Mouse (Mus musculus) heart, adult 8-10 months (tissue): ENCODE results near the gene Bcl11b. TPM values are rescaled to one million over a fixed set of nuclear protein-coding genes. Genes with fewer than 3 reads are reported as not detected.

Experiments used
- DNase-seq: peaks from one replicate; pipeline ENCODE4 v3.0.0; 2022; ENCODE audit warnings: low spot score
- total RNA-seq, 4 experiments: library from RNA; stranded (reverse); gene quantifications; 2 replicates each; pipeline ENCODE4 v1.2.4; 2022

Gene Bcl11b
- total RNA-seq, 4 experiments from 2014 or later, result 0.75 to 1.8 (median 0.99) TPM

GRCm38 (mm10) chr12:107971081-107971780 is 32.2 kb downstream of the Bcl11b start:
- DNase-seq, result no peak

- DNase-seq, result no peak
Observed at GRCm38 (mm10) chr12:107970637-107971036, 32.8 kb downstream of the Bcl11b start.

DNA sequence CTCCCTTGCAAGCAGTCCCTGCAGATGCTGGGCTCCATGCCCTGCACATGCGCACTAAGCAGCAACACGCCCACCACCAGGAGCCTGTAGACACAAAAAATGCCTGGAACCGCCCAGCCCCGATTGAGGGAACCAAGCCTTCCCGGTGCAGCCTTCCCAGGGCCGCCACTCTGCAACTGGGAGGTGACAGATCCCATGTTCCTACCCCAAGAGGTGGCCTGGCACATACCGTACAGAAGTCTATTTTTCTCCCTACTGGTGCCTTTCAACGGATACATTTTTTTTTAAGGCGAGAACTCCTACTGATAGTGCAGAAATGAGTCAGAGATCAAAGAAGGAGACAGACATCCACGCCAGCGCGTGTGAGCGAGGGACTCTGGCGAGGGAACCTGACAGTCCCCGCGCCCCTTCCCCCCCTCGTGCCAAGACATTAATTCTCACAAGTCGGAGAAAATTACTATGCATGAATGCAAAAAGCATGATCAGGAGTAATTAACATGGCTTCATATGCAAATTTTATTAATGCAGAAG is 33.5 kb downstream of the Bcl11b start:
- DNase-seq, result no peak

- no peak for DNase-seq
Observed at GRCm38 (mm10) chr12:107969126-107969525, 34.3 kb downstream of the Bcl11b start.

DNA sequence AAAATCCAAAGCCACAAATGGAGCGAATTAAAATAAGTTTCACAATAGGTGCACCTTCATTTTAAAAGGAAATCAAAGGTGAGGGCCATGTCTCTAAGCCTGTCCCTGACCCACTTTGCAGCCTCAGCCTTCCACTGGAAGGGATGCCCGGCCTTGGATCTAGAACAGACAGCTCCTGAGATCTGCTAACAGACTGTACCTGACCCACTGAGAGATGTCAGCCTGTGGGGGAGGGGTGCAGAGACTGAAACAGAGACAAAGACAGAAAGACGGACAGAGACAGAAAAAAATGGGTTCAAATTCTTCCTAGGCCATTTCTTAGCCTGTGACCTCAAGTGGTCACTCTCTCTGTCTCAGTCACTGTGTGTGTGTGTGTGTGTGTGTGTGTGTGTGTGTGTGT is 35.1 kb downstream of the Bcl11b start:
- DNase-seq, result no peak

DNA sequence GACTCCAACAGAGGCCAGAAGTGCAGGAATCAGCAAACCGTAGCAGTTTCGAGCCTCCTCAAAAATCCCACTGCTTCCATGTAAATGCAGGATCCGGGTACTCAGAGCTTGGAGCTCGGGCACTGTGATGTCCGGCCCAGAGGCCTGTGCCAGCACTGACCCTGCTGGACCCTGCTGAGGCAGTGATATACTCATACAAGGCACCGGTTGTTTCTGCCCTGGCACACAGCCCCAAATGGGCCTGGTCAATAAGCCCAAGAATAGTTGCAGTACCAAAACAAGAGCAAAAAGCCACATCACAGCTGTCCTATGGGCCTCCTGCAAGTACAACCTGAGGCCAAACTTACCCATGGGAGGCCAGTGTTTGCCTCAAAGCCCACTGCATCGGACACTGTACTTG is 36.4 kb downstream of the Bcl11b start:
- no peak for DNase-seq

- no peak for DNase-seq
Observed at GRCm38 (mm10) chr12:107965103-107965502, 38.3 kb downstream of the Bcl11b start.

DNA sequence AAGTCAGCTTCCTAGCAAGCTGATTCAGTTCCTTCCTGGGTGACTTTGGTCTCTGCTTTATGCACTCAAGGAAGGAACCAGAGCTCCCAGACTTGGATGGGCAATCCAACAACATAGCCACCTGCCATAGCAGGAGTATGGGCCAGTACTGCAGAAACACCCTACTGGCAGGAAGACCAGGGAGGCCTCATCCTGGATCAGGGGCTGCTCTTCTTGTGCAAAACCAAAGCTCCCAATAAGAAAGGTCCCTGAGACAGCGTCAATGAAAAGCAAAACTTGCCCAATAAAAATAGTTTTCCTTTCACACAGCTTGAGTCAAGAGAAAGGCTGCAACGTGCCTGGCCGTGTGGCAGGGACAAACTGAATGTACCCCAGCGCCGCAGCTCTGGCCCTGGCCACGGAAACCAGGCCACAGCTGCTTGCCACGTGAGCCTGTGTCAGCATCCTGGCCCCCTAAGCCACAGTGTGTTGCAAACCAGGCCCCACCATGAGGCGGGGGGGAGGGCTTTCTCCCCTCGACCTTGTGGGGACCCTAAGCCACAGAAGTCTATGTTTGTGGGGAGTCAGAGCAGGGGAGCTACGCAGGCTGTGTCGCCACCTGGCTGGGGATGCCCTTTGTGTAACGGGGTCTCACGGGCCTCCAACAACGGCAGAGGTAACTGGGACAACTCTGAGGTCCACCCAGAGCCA is 38.9 kb downstream of the Bcl11b start:
- DNase-seq, result no peak

DNA sequence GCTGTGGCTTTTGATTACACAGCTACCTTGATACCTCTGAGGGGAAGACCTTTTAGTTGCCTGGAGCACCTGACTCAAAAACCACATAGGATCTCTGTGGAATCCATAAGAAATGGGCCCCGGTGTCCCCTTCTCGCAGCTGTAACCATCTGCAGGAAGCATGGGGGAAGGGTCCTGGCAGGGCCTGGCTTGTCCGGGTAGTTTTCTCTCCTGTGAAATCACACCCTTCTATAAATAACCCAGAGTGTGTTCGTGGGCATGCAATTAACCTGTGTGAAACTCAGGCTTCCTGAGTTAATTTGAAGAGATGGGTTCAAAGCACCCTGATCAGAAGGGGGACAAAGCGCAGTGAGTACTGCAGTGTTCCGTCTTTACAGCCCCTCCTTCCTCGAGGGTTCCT is 40.5 kb downstream of the Bcl11b start:
- DNase-seq, result no peak

DNA sequence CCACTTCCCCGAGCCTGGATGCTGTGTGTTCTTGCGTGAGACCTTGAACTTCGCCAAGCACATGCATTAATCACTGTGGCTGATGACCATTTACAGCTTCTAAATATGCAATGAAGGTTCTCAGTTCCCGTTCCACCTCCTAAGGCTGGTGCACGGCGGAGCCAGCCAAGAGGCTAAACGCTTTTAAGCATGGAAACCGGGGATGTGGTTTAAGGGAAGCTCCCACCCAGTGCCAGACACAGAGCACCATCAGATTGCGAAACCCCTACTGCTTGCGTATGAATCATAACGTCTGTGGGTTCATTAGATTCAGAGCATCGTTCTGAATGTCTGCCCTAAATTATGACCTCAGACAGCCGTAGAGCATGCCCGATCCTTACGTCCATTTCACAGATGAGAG is 41.6 kb downstream of the Bcl11b start:
- no peak for DNase-seq

DNA sequence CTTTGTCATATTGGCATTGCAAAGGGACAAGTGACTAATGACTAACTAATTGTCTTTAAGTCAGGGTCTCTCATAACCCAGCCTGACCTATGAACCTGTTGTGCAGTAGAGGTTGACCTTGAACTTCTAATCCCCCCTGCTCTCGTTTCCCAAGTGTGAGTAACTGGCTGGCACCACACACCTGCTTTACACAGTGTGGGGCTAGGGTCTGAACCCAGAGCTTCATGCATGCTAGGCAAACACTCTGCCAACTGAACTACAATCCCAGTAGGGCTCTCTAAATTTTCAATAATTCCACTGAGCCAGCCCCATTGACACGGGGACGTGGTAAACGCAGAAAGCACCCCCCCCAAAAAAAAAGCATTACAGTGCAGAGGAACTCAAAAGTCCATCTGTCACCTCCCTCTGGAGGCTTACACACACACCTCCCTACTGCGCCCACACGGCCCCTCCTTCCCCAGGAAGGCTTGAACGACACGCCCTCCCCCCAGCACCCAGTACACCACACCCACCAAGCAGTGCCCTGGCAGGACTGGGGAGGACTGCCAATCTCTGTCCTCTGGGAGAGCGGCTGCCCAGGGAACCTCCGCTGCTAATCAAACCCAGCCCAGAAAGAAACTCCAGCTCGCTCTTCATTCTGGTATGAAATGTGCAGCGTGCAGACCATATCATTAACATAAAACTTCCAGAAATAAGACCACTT is 42.5 kb downstream of the Bcl11b start:
- peak; percentile 32 for DNase-seq

DNA sequence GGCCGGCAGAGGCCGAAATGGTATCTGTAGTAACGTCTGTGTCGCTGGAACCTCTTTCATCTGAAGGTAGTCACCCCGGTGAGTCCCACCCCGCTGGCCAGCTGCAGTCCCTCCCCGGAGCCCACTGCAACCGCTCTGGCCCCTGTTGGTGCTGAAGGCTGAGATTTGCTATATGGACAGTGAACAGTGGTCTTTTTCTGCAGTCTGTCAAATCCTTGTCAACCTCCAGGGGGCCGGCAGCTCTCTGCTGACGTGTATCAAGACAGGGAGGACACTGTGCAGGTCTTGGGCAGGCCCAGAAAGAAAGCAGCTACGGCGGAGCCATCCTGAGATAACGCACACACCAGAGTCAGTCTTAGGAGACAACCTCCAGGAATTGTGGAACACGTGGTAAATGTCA is 43.0 kb downstream of the Bcl11b start:
- DNase-seq, result no peak

GRCm38 (mm10) chr12:107959872-107960271 is 43.5 kb downstream of the Bcl11b start:
- no peak for DNase-seq

- no peak for DNase-seq
Observed at GRCm38 (mm10) chr12:107953044-107953684, 50.2 kb downstream of the Bcl11b start.

GRCm38 (mm10) chr12:107952318-107952724 is 51.1 kb downstream of the Bcl11b start:
- no peak for DNase-seq

- no peak for DNase-seq
Observed at GRCm38 (mm10) chr12:107950667-107951179, 52.7 kb downstream of the Bcl11b start.

- no peak for DNase-seq
Observed at GRCm38 (mm10) chr12:107949416-107949815, 54.0 kb downstream of the Bcl11b start.

DNA sequence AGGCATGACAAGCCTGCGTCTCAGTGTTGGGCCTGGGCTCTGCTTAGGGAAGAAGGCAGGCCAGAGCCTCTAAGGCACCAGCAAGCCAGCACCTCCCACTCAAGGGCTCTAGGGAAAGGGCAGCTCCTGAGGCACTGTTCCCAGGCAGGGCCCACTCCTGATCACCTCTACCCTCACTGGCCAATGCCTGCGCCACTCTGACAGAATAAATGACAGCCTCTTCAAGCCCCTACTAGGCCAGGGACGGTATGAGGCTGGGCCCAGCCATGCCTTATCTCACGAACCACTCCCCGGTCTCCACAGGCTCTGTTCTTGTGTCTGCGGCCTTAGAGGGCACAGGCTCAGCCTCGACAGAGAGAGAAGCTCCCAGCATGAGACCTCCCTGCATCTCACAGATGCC is 61.3 kb downstream of the Bcl11b start:
- no peak for DNase-seq

DNA sequence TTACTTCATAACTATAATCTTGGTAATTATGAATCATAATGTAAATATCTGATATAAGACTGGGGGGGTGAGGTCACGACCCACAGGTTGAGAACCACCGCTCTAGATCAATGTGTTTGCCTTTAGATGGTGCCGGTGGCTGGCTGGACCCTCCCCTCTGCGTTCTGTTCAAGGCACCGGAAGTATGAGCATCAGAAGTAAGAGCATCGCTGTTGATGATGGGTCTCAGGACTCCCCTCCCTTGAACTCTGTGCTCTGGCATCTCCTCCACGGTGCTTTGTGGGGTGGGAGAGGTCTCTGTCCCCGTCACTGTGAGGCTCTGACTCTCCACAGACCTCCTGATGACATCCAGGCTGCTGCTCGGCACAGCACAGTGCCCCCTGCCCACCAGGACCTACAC is 62.6 kb downstream of the Bcl11b start:
- DNase-seq, result no peak

GRCm38 (mm10) chr12:107939177-107939576 is 64.2 kb downstream of the Bcl11b start:
- no peak for DNase-seq

- DNase-seq, result no peak
Observed at GRCm38 (mm10) chr12:107936972-107937371, 66.4 kb downstream of the Bcl11b start.

DNA sequence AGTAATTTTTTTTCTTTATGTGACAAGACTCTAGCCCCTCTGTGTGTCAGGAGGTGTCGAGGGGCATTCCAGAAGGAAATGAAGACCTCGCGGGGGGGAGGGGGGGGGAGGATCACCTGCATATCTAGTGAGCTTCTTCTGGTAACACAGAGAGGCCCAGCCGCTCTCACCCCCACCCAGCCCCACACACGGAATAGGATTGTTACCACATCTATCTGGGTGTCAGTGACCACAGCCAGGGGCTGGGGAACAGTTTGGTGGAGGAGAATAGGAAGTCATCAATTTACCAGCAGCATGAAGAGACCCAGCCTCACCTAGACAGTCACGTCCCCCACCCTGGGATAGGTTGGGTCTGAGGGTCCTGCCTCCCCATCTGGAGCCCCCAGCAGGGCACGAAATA is 67.0 kb downstream of the Bcl11b start:
- no peak for DNase-seq
